Mouse (Mus musculus) hindbrain, embryonic 11.5 days (tissue): Measurements from ENCODE around the gene Plcb1. TPM values are rescaled to one million over a fixed set of nuclear protein-coding genes. Genes with fewer than 3 reads are reported as not detected.

Experiments used
- ATAC-seq: fragments of 200-750 bp; cut with Nextera tagmentation; 2 replicates; pipeline ENCODE4 v1.8.0; 2017; ENCODE audit warnings: mild to moderate bottlenecking, moderate TSS enrichment, moderate library complexity; ENCODE audit not compliant: low FRiP score
- DNase-seq: peaks from one replicate; pipeline ENCODE4 v3.0.0-alpha.2; 2015; ENCODE audit warnings: low spot score
- H3K27ac ChIP-seq: fragments of 300-500 bp; sonication (generic); 2 replicates; pipeline ENCODE4 v1.5.1; 2014; ENCODE audit warnings: mild to moderate bottlenecking, low read depth, low read length
- H3K27me3 ChIP-seq: fragments of 300-500 bp; sonication (generic); 2 replicates; pipeline ENCODE4 v1.6.1; 2014; ENCODE audit warnings: mild to moderate bottlenecking, low read length, moderate library complexity, mixed read lengths; ENCODE audit not compliant: control insufficient read depth, insufficient read depth
- H3K36me3 ChIP-seq: fragments of 300-500 bp; sonication (generic); 2 replicates; pipeline ENCODE4 v1.6.1; 2014; ENCODE audit warnings: mild to moderate bottlenecking, low read length, moderate library complexity, mixed read lengths; ENCODE audit not compliant: control insufficient read depth, insufficient read depth
- H3K4me1 ChIP-seq: fragments of 300-500 bp; sonication (generic); replicated peaks from 2 replicates; pipeline ENCODE4 v1.6.1; 2014; ENCODE audit warnings: low read length, mixed read lengths; ENCODE audit not compliant: control insufficient read depth, insufficient read depth
- H3K4me2 ChIP-seq: fragments of 300-500 bp; sonication (generic); replicated peaks from 2 replicates; pipeline ENCODE4 v1.6.1; 2014; ENCODE audit warnings: mild to moderate bottlenecking, low read depth, low read length
- H3K4me3 ChIP-seq: fragments of 300-500 bp; sonication (generic); 2 replicates; pipeline ENCODE4 v1.5.1; 2014; ENCODE audit warnings: low read depth, low read length
- H3K9ac ChIP-seq: fragments of 300-500 bp; sonication (generic); 2 replicates; pipeline ENCODE4 v1.6.1; 2014; ENCODE audit warnings: low read depth, low read length
- H3K9me3 ChIP-seq: fragments of 300-500 bp; sonication (generic); 2 replicates; pipeline ENCODE4 v1.6.1; 2016; ENCODE audit warnings: low read length; ENCODE audit not compliant: control insufficient read depth
- WGBS: fragments of 180-500 bp; shearing (Covaris S2); extraction: QIAGEN DNeasy Blood & Tissue Kit; methylation state at CpG from one replicate; pipeline ENCODE4 v1.1.7; 2014; 5-methylcytosine and 5-hydroxymethylcytosine counted together
- polyA plus RNA-seq: library from polyadenylated mRNA; unstranded; fragments of >200 nt; fragmentation: Nextera tagmentation; extraction: Ambion mirVana; gene quantifications from 2 replicates; pipeline ENCODE4 v1.2.1, GENCODE M21; 2014

Plcb1 gene
- polyA plus RNA-seq, 1 experiment from 2014 or later, result 10.7 TPM

GRCm38 (mm10) chr2:134946911-134947310, 161.0 kb downstream of the Plcb1 start:
- H3K27me3 ChIP-seq, result no peaks in the 10 kb centered on the region
- H3K4me3 ChIP-seq, result no peak overlapping the region
- 90% methylated on average over 1 of the region's 1 CpGs for WGBS
- no peak overlapping the region for H3K27ac ChIP-seq
- H3K9me3 ChIP-seq, result no peaks in the 10 kb centered on the region
- H3K4me1 ChIP-seq, result no peaks in the 10 kb centered on the region
- H3K9ac ChIP-seq, result no peak overlapping the region
- H3K4me2 ChIP-seq, result no peak overlapping the region
- no peaks in the 10 kb centered on the region for H3K36me3 ChIP-seq
- no peak for DNase-seq
- no peak for ATAC-seq

- no peaks in the 10 kb centered on the region for H3K9me3 ChIP-seq
- H3K27ac ChIP-seq, result no peak overlapping the region
- H3K4me3 ChIP-seq, result no peak overlapping the region
- no peak overlapping the region for H3K4me2 ChIP-seq
- ATAC-seq (no peak), DNase-seq (no peak)
- H3K27me3 ChIP-seq, result no peaks in the 10 kb centered on the region
- 83% methylated on average over 5 of the region's 5 CpGs for WGBS
- H3K4me1 ChIP-seq, result no peaks in the 10 kb centered on the region
- H3K36me3 ChIP-seq, result no peaks in the 10 kb centered on the region
- H3K9ac ChIP-seq, result no peak overlapping the region
Observed at GRCm38 (mm10) chr2:134952088-134952487, 166.2 kb downstream of the Plcb1 start.

GRCm38 (mm10) chr2:134956436-134956835, 170.6 kb downstream of the Plcb1 start:
- ATAC-seq, result no peak
- WGBS, result 93% methylated on average over 4 of the region's 4 CpGs
- H3K9ac ChIP-seq, result no peak overlapping the region

GRCm38 (mm10) chr2:134966131-134966530, 180.3 kb downstream of the Plcb1 start:
- Histone ChIP-seq H3K36me3 (no peaks in the 10 kb centered on the region), H3K9me3 (no peaks in the 10 kb centered on the region), H3K9ac (no peak overlapping the region), H3K4me3 (no peak overlapping the region), H3K27ac (no peak overlapping the region), H3K4me2 (no peak overlapping the region), H3K27me3 (no peaks in the 10 kb centered on the region), H3K4me1 (no peaks in the 10 kb centered on the region)
- 85% methylated on average over 4 of the region's 4 CpGs for WGBS
- DNase-seq (no peak), ATAC-seq (no peak)

More at GRCm38 (mm10) chr2:134956436-134956835, 170.6 kb downstream of the Plcb1 start:
- DNase-seq, result no peak
- no peak overlapping the region for H3K4me2 ChIP-seq
- H3K4me3 ChIP-seq, result no peak overlapping the region
- no peaks in the 10 kb centered on the region for H3K9me3 ChIP-seq
- H3K27ac ChIP-seq, result no peak overlapping the region
- H3K36me3 ChIP-seq, result no peaks in the 10 kb centered on the region
- H3K4me1 ChIP-seq, result no peaks in the 10 kb centered on the region
- no peaks in the 10 kb centered on the region for H3K27me3 ChIP-seq

- WGBS, result 87% methylated on average over 3 of the region's 3 CpGs
- Histone ChIP-seq H3K4me3 (no peak overlapping the region), H3K4me1 (no peaks in the 10 kb centered on the region), H3K9ac (no peak overlapping the region), H3K9me3 (no peaks in the 10 kb centered on the region), H3K4me2 (no peak overlapping the region), H3K27ac (no peak overlapping the region), H3K36me3 (no peaks in the 10 kb centered on the region), H3K27me3 (no peaks in the 10 kb centered on the region)
- DNase-seq (no peak), ATAC-seq (no peak)
Observed at GRCm38 (mm10) chr2:134968380-134968779, 182.5 kb downstream of the Plcb1 start.

GRCm38 (mm10) chr2:134972376-134972775, 186.5 kb downstream of the Plcb1 start:
- 87% methylated on average over 6 of the region's 6 CpGs for WGBS
- no peaks in the 10 kb centered on the region for H3K27me3 ChIP-seq
- no peak overlapping the region for H3K4me3 ChIP-seq
- no peak for ATAC-seq
- DNase-seq, result no peak
- no peaks in the 10 kb centered on the region for H3K4me1 ChIP-seq
- H3K9ac ChIP-seq, result no peak overlapping the region
- no peak overlapping the region for H3K27ac ChIP-seq
- no peaks in the 10 kb centered on the region for H3K9me3 ChIP-seq
- H3K4me2 ChIP-seq, result no peak overlapping the region
- no peaks in the 10 kb centered on the region for H3K36me3 ChIP-seq

- Histone ChIP-seq H3K4me2 (no peak overlapping the region), H3K4me1 (no peaks in the 10 kb centered on the region), H3K36me3 (no peaks in the 10 kb centered on the region), H3K9ac (no peak overlapping the region), H3K9me3 (no peaks in the 10 kb centered on the region), H3K4me3 (no peak overlapping the region), H3K27me3 (no peaks in the 10 kb centered on the region), H3K27ac (no peak overlapping the region)
- ATAC-seq (no peak), DNase-seq (no peak)
- WGBS, result 47% methylated on average over 6 of the region's 6 CpGs
Observed at GRCm38 (mm10) chr2:134974711-134975110, 188.8 kb downstream of the Plcb1 start.

- Histone ChIP-seq H3K4me2 (no peak overlapping the region), H3K4me1 (no peaks in the 10 kb centered on the region), H3K27me3 (no peaks in the 10 kb centered on the region), H3K4me3 (no peak overlapping the region), H3K9me3 (no peaks in the 10 kb centered on the region), H3K9ac (no peak overlapping the region), H3K36me3 (no peaks in the 10 kb centered on the region), H3K27ac (no peak overlapping the region)
- 42% methylated on average over 3 of the region's 3 CpGs for WGBS
- no peak for ATAC-seq
- DNase-seq, result no peak
Observed at GRCm38 (mm10) chr2:134976796-134977330, 191.0 kb downstream of the Plcb1 start.

GRCm38 (mm10) chr2:134977641-134978040, 191.8 kb downstream of the Plcb1 start:
- ATAC-seq (no peak), DNase-seq (no peak)
- H3K27me3 ChIP-seq, result no peaks in the 10 kb centered on the region
- 88% methylated on average over 1 of the region's 1 CpGs for WGBS
- no peak overlapping the region for H3K9ac ChIP-seq
- no peak overlapping the region for H3K27ac ChIP-seq
- H3K4me1 ChIP-seq, result no peaks in the 10 kb centered on the region
- no peak overlapping the region for H3K4me2 ChIP-seq
- H3K4me3 ChIP-seq, result no peak overlapping the region
- H3K36me3 ChIP-seq, result no peaks in the 10 kb centered on the region
- H3K9me3 ChIP-seq, result no peaks in the 10 kb centered on the region
